Mouse (Mus musculus): ENCODE measurements at regions not wholly inside any gene's neighbourhood (a gene's known extent, or its start where the extent isn't known, plus 50 kb on each side); places are given as distances from the start of the nearest gene placed in this dataset.

DNA sequence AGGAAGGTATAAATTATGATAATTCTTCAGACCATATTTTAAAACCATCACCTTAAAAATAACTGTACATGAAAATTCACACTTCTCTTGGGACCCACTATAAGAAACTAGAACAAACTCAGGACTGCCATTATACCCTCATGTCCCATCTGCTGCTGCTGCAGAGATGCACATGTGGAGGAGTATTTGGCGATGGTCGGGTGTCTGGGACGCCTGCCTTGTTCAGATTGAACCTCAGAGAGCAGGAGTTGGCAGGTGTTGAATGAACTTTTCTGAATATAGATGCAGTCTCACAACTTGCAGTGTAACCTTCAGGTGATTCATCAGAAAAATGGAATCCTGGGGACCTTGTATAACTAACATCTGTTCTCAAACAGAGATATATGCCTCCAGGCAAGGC, 1338.0 kb downstream of the Slc22a22 start:
- DNase-seq (ENCODE audit: low read depth, low spot score): no peak

DNA sequence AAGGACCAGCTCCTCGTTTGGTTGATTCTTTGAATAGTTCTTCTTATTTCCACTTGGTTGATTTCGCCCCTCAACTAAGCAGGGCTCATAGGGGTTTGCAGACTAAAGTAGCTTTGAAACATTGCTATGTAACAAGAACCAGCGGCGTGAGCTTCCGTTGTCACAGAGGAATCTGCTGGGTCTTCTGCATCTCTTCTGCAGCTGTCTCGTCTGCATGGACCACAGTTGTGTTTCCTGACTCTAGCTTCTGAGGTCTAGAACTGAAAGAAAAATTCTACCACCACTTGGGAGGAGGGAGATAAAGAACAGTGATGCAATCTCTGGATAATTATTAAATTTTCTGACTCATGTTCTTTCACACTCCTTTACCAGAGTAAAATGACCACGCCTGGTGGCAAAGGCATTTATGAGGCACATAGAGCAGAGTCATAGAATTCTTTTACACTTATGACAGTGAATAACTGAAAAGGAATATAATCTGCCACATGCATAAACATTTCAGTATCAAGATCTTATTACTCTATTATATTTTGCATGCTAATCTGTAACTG, 1340.9 kb downstream of the Slc22a22 start:
- no peak for DNase-seq (ENCODE audit: low read depth, low spot score)

DNA sequence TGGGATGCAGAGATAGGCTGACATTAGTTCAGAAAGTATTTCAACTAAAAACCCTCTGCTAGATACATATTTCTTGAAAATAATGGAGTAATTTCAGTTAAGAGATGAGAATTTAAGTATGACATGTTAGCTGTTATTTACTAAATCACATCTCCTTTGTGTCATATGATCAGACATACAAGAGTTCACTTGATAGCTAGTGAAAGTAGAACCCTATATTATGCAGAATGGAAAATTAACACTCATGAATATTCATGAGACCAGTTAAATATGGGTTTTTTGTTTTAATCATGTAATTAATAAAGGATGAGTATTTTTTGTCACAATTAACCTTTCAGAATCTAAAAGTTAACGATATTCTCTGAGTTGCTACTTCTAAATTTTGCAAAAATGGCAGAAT, 1349.4 kb downstream of the Slc22a22 start:
- DNase-seq (ENCODE audit: low read depth, low spot score): no peak

DNA sequence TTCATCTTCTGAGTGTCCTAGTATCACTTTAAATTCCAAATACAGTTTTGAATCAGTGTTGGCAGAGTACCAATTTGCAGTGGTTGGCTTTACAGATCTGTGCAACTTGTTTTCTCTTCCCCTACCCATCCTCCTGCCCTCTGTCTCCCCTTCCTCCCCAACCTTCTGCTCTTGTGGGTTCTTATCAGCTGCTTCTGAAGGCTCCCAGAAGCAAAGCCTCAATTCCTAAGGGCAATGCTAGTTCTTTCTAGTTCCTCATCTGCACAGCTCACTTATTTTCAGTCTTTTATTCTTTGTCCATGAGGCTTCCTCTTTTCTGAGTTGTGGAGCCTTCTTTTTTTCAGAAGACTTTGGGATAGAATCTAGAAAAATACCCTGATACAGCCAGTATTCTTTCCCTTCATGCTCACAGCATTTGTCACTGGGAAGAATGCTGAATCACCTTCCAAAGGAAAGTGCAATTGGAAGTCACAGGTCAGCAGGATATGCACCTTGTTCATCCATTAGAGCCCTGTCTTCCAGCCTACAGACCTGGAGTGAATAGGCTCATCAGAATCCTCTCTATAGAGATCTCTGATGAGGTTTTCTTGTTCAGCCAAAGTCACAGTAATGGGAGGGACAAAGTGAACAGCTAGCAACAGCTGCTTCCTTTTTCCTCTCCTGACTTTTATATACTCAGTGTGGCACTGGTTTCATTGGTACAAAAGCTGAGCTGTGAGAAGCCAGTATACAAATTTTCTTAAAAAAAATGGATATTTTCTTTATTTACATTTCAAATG, 1357.9 kb downstream of the Slc22a22 start:
- DNase-seq (ENCODE audit: low read depth, low spot score): no peak

DNA sequence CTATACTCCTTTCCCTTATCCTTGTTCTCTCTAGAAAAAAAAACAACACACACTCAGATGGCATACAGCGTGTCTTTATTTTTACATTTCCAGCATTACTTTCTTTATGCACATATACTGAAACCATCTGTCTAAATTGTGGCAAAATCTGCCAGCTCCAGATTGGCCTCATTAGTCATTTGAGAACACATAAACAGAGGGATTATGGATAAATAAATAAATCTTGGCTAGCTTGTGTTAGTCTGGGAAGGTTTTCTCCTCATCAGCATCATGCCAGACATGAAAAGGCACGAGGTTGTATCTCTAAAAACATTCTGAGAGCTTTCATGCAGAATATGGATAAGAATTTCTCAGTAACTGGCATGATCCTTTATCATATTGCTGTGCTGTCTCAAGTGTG, 1369.1 kb downstream of the Slc22a22 start:
- DNase-seq (ENCODE audit: low read depth, low spot score): no peak

DNA sequence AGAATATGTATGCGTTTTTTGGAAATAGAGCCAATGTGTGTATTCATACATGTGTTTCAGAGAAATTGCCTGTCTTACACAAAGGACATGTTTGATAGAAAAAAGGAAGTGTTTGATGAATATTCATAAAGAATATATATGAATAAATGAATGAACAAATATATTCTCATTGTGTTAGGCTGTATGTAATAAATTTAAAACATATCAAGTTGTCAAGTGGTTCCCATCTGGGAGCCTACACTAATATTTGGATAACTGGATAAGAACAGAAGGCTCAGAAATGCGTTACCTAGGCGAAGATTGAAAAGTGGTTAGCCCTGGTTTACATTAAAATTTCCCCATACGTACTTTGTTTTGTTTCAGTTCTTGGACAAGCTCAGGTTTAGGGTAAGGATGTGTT, 1369.7 kb downstream of the Slc22a22 start:
- DNase-seq (ENCODE audit: low read depth, low spot score): no peak

DNA sequence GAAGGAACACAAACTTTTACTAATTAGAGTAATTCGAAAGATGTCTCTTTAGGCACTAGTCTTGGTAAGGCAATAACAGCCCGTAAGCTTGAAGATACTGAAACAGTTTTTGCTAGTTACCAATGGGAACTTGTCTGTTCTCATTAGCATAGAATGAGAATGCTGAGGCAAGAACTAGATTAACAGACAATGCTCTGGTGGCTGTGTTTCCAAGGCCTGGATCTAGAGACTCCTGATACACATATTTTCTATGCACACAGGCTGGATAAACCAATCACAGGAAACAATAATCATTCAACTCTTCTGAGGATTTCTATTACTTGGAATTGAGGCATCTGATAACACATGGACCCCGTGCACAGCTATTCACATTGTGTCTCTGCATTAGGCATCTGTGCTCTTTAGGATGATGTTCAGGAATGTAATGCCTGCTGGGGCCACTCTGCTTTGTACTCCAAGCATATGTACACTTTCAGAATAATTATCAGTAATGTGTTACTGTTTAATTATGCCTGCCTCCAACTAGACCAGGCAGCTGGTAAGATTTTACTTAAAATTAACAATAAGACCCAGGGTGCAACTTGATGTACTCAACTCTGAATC, 1377.2 kb downstream of the Slc22a22 start:
- no peak for DNase-seq (ENCODE audit: low read depth, low spot score)

DNA sequence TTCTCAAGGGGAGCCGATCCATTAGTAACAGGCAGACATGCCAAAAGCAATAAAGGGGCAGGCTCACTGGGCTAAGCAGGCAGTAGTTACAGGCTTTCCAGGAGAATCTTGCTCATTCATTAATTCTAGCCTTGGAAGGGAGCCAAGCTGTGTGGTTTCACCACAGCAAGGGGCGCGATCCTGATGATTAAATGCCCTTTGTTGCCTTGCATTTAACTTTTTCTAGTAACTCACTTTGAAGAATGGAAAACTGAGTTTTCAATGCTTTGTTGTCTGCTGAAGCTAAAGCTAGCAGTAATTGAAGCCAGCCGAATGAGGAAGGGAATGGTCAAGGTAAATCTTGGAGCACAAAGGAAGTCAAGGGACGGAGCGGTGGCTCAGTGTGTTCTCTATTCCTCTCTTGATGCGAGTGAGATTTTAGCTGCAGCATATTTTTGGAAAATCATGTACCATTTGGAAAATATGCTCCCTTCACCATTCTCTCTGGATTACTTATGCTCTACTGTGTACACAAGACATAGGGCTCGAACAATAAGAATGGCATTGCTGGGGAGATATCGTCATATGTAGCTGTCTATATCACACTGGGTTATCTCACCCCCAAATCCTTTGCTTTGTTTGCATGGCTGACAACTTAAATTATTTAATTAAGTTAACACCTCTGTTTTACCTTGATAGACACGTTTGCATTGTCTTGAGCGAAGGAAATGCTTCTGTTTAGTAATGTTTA, 1399.4 kb downstream of the Slc22a22 start:
- no peak for DNase-seq (ENCODE audit: low read depth, low spot score)

DNA sequence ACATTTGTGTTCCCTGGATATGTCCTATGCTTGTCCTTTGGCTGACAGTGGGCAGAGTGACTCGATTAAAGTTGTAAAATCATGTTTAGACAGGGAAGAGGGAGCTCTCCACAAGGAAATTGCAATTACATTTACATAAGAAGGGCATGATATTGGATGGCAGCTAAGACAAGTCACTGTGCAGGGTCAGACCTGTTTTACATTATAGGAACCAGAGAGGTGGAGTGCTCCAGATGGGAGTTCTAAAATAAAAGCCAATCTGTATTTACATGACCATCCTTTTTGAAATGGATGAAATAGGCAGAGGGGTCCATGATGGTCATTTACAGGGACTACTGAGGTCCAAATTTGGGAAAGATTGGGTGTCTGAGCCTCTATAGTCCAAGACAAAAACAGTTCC, 1400.3 kb downstream of the Slc22a22 start:
- DNase-seq (ENCODE audit: low read depth, low spot score): no peak

DNA sequence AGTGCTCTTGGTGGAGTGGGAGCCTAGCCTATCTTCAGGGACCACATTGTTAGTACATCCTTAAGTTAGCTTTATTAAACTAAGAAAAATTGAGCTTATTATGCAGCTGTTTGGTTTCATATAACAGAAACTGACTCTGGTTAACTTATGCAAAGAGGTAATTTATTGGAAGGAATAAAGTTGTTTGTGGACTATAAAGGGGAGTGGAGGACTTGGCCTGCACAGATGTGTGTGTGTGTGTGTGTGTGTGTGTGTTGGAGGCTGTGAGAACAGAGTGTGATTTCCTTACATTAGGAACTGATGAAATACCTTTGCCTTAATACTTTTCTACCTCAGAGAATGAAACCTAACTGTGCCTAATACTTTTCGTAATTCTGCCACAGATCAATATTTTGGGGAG, 1400.7 kb downstream of the Slc22a22 start:
- no peak for DNase-seq (ENCODE audit: low read depth, low spot score)

DNA sequence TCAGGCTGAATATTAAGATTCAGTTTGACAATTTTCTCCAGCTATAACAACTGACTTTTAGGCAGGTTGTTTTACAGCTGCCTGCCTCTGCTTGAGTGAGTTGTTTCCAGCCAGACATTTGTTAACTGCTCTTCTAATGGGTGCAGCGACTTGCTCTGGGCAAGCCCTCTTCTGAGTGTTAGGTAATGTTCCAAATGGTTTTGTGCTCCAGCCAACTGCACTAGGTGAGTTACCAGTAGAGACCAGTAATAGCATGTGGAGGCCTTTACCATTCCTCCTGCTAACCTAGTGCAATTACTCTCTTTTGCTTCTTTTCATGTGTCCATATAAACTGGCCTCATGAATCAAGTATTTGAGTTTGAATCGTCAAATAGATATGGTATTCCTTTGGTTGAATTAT, 1407.9 kb downstream of the Slc22a22 start:
- no peak for DNase-seq (ENCODE audit: low read depth, low spot score)

DNA sequence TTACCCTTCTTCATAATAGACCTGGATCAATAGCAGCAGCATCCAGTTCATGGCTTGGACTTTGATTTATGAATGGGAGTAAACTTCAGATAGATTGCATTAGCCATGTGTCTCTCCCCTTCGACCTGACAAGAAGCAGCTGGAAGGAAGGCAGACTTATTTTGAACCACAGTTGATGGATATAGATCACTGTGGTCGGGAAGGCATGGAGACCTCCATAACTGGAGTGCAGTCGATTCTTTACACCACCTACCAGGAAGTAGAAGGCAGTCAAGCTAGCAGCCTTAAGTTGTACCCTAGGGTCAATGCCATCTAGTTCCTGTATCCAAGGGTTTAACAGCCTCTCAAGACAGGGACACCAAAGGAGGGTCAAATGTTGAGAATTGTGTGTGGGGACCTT, 1410.2 kb downstream of the Slc22a22 start:
- DNase-seq (ENCODE audit: low read depth, low spot score): no peak

DNA sequence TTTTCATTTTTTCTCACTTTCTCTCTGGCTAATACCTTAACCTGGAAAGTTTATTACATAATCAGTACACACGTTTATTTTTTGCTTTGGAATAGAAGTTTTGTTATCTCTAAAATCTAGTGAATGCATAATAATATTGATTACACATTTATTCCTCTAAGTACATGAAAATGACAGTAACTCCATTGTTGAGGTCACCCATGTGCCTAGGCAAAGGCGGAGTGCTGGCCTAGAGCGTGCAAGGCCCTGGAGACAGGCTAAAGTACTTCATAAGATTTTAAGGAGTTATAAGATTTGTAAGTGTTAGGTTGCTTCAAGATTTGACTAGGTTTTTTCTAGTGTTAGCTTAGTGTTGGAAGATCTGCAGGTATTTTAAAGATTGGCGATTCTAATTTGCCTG, 1410.9 kb downstream of the Slc22a22 start:
- DNase-seq (ENCODE audit: low read depth, low spot score): no peak

DNA sequence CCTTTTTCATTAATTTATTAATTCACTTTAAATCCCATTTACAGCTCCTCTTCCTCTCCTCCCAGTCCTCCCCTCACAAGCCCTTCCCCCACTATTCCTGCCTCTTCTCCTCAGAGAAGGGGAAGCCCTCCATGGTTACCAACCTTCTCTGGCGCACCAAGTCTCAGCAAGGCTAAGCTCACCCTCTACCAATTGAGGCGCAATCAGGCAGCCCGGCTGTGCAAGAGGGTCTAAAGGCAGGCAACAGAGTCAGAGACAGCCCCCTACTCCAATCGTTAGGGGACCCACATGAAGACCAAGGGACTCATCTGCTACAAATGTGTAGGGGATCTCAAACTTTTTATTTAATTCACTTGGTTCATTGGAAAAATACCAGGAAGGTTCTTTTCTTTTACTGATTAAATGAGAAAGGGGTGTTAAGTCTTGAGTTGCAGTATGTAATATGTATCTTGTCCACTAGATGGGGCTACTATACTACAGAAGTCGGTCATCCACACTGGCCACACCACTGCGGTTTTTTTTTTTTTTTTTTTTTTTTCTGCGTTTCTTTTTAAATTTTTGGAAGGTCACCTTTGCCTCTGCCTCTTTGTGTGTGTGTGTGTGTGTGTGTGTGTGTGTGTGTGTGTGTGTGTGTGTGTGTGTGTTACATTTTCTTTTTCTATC, 1411.4 kb downstream of the Slc22a22 start:
- peak; percentile 9 for DNase-seq (ENCODE audit: low read depth, low spot score)

DNA sequence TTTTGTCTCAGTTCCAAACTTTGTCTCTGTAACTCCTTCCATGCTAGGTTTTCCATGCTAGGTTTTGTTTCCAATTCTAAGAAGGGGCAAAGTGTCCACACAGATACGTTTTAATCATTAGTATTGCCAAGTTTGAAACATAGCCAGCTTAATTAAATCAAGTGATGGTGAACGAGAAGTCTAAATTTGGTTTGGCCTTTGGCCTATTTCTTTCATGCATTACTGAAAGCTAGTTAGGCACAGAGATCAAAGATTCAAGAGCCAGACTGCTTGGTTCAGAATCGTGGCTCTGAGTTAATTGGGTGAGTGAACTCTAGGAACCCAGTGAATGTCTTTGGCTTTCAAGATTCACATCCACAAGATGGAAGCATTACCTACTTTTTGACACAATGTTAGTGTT, 1414.8 kb downstream of the Slc22a22 start:
- DNase-seq (ENCODE audit: low read depth, low spot score): no peak

DNA sequence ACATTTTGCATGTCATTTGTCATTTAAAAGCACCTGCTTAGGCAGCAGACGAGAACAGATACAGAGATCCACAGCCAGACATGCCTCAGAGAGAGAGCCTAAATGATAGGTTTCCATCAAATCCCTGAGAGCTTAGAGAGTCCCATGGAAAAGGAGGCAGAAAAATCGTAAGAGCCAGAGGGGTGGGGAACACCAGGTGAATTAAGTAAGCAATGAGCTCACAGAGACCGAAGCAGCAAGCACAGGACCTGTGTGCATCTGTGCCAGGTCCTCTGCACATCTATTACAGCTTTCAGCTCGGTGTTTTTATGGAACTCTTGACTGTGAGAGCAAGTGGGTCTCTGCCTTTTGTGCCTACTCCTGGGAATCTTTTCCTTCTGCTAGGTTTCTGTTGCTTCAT, 1416.1 kb downstream of the Slc22a22 start:
- DNase-seq (ENCODE audit: low read depth, low spot score): no peak

DNA sequence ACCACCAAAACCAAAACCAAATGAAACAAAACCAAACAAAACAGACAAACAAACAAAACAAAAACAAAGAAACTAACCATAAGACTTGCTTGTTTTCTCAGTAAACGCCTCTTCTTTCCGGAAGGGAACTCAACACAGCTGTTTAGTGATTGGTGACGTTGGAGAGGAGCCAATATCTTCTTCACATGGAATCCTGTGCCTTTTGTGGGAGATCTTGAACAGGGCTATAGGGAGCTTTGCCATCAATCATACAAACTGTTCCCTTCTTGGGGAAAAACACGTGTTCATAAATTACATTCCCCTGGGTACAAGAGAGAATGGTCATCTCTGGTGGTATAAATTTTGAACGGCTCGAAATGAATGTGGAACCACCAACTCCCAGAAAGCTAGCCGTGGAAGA, 1426.7 kb downstream of the Slc22a22 start:
- DNase-seq (ENCODE audit: low read depth, low spot score): no peak

DNA sequence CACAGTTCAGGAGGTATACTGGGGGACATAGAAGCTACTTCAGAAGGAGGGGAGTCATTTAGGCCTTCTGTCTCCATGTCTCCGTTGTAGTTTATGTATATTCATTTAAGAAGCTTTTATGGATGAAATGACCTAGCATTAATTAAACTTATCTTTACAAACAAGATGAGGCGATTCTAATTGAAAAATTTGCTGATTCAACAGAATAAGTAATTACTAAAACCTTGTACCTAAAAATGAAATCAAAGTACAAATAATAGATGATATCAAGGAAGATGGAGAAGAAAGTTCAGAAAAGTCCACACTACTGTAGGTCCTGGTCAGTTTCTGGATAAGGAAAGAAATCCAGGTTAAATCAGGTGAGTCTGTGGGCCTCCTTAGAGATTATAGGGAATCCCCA, 1429.6 kb downstream of the Slc22a22 start:
- DNase-seq (ENCODE audit: low read depth, low spot score): no peak

DNA sequence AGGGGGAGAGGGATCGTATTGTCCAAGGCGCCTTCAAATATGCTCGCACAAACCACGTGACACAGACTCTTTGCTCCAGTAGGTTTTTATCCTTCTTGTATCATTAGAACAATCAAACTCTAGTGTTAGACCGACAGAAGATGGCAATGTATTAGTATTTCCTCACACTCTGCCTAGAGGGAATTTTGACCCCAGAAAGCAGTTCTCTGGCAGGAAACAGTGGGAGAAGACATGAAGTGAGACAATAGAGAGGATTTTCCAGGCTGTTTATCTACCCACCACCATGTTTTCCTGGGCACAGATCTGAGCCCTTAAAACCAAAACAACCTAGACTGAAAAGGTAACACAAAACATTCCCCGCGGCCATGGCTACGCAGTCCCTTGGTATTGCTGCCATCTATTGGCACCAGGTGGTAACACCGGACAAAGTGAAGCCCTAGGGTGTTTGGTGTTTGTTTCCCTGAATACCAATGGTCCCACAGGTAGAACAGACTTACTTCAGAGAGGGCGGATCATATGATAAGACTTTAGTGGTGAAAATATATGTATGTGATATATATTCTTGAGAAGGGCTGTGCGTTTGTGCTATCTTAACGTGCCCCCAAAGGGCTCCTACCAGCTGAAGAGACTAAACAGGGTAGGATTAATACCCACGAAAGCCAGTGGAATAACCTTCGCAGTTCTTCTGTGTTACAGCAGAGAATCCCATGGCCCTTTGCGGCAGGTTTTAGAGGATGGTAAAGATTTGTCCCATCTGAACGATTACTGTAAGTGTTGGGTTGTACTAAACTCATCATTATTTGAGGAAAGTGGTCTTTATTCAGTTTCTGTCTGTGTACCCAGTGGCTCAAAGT, 1430.5 kb downstream of the Slc22a22 start:
- DNase-seq (ENCODE audit: low read depth, low spot score): peak; percentile 48

DNA sequence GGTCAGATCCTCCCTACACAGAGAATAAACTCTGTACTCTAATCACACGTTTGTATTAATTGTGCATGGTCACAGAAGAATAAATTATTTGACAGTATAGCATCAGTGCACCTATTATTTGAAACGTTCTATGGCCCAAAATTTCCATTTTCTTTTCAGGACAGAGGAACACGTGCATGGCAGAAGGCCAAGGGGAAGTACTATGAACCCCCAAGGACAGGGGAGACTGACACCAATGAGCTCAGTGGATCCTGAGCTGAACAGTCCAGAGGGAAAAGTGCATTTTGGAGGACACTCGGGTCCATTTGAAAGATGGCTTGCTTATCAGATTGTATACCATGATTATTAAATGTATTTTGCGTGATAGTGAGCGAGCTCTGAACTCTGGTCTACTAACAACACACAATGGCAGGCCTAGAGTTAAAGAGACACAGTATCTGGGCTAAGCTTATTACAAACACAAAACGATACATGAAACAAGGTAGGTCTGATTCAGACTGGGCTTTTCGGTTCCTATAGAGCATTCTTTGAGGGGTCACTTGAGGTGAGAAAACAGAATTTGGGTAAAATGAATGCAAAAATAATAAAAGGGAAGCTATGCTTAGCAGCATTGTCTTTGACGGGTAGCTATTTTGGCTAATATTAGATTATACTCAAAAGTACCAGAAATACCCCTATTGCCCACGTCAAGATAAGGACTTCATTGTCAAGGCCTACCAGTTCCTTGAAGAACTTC, 1431.7 kb downstream of the Slc22a22 start:
- DNase-seq (ENCODE audit: low read depth, low spot score): no peak

Data from WW6 (cell line).